ENCODE assay signal across 26 mouse cellular contexts in genomic region chr12:9033140-9033539, GRCm38 (mm10). TPM values are rescaled to one million over a fixed set of nuclear protein-coding genes. Genes with fewer than 3 reads are reported as not detected.
DNase-seq lines count a peak whose midpoint lies in the region; ATAC-seq and TF ChIP-seq lines count a peak whose summit lies in the region.
"Had no signal": no experiment of that assay in that cellular context is flagged by ENCODE, and none has a peak within 500 bp of the region (broad histone marks: within the 10 kb centered on the region; RNA-seq: fewer than 3 reads in every experiment).

No protein-coding gene starts in this region.

- no peaks in the 10 kb centered on the region for H3K27me3 ChIP-seq in hindbrain, postnatal 0 days (ENCODE audit: insufficient read depth, low read length)
- no peaks in the 10 kb centered on the region for H3K27me3 ChIP-seq in hindbrain, embryonic 10.5 days (ENCODE audit: insufficient read depth, poor library complexity, severe bottlenecking)
- no peaks in the 10 kb centered on the region for H3K27me3 ChIP-seq in lung, embryonic 14.5 days (ENCODE audit: insufficient read depth, low read length)
- H3K27me3 ChIP-seq: embryonic facial prominence, embryonic 15.5 days; forebrain, embryonic 12.5 days; heart, embryonic 12.5 days; hindbrain, embryonic 12.5 days; limb, embryonic 13.5 days; neural tube, embryonic 13.5 days had no signal

- H3K27ac ChIP-seq in hindbrain, postnatal 0 days = no peak overlapping the region
- no peak overlapping the region for H3K27ac ChIP-seq in hindbrain, embryonic 10.5 days
- no peak overlapping the region for H3K27ac ChIP-seq in lung, embryonic 14.5 days (ENCODE audit: low read depth)
- H3K27ac ChIP-seq: embryonic facial prominence, embryonic 10.5 days; embryonic facial prominence, embryonic 15.5 days; forebrain, embryonic 12.5 days; hindbrain, embryonic 12.5 days; limb, embryonic 13.5 days; neural tube, embryonic 13.5 days had no signal

- no peak overlapping the region for H3K4me2 ChIP-seq in hindbrain, postnatal 0 days (ENCODE audit: low read depth, low read length)
- no peak overlapping the region for H3K4me2 ChIP-seq in lung, embryonic 14.5 days
- H3K4me2 ChIP-seq: embryonic facial prominence, embryonic 15.5 days; forebrain, embryonic 12.5 days; heart, embryonic 12.5 days; hindbrain, embryonic 12.5 days; limb, embryonic 13.5 days; liver, embryonic 11.5 days; neural tube, embryonic 13.5 days had no signal

- no peaks in the 10 kb centered on the region for H3K9me3 ChIP-seq in hindbrain, postnatal 0 days (ENCODE audit: low read length)
- H3K9me3 ChIP-seq in hindbrain, embryonic 10.5 days = no peaks in the 10 kb centered on the region
- no peaks in the 10 kb centered on the region for H3K9me3 ChIP-seq in lung, embryonic 14.5 days (ENCODE audit: low read depth, low read length)
- H3K9me3 ChIP-seq: embryonic facial prominence, embryonic 10.5 days; embryonic facial prominence, embryonic 15.5 days; forebrain, embryonic 12.5 days; heart, embryonic 12.5 days; hindbrain, embryonic 12.5 days; limb, embryonic 13.5 days; neural tube, embryonic 13.5 days had no signal

- peak; percentile 18 for DNase-seq in hindbrain, postnatal 0 days (ENCODE audit: low spot score)
- DNase-seq in hindbrain, embryonic 10.5 days (ENCODE audit: low spot score) = no peak
- DNase-seq in lung, embryonic 14.5 days = no peak
- DNase-seq in lung, postnatal 25 days (ENCODE audit: low spot score) = no peak
- peak; percentile 51 for DNase-seq in 3T3-L1 (ENCODE audit: low read depth, low spot score)
- DNase-seq in A20 (ENCODE audit: low read depth, low spot score) = peak; percentile 31
- DNase-seq in Muller cell, postnatal 12 days (ENCODE audit: inconsistent ontology term) = no peak
- DNase-seq in layer of hippocampus, postnatal 36 days = no peak
- DNase-seq: adrenal gland, adult 8-10 months; cerebellum, adult 8-10 months; cerebellum, postnatal 25 days; gastrocnemius, postnatal 14 days; heart, postnatal 10 days; kidney, adult 18-20 months; kidney, postnatal 4 days; right cerebral cortex, postnatal 14 days; thymus, postnatal 14 days had no signal

- TF ChIP-seq CTCF in hindbrain, postnatal 0 days (IDR thresholded peaks at IDR 0.05; ENCODE audit: low read depth) = 0 out of 2 replicates have a peak, but pooled peaks have one; percentile 23
- 0 out of 2 replicates have a peak, but pooled peaks have one; percentile 20 for TF ChIP-seq CTCF in lung, embryonic 14.5 days (IDR thresholded peaks at IDR 0.05; ENCODE audit: low read depth)

- H3K4me1 ChIP-seq in hindbrain, postnatal 0 days (ENCODE audit: insufficient read depth, low read length) = peaks cover 5% of the 10 kb centered on the region; the same call in 1 of the 2 replicates
- peaks cover 10% of the 10 kb centered on the region for H3K4me1 ChIP-seq in hindbrain, embryonic 10.5 days (replicated peaks)
- no peaks in the 10 kb centered on the region for H3K4me1 ChIP-seq in lung, embryonic 14.5 days (ENCODE audit: insufficient read depth)
- H3K4me1 ChIP-seq: heart, embryonic 12.5 days had no signal

- H3K9ac ChIP-seq in hindbrain, postnatal 0 days (replicated peaks; ENCODE audit: low read length) = no peak overlapping the region
- no peak overlapping the region for H3K9ac ChIP-seq in lung, embryonic 14.5 days
- H3K9ac ChIP-seq: embryonic facial prominence, embryonic 15.5 days; forebrain, embryonic 12.5 days; heart, embryonic 12.5 days; hindbrain, embryonic 12.5 days; limb, embryonic 13.5 days; neural tube, embryonic 13.5 days had no signal

- no peak for ATAC-seq in hindbrain, postnatal 0 days
- ATAC-seq in lung, embryonic 14.5 days (ENCODE audit: insufficient read depth) = no peak
- ATAC-seq: CD4-positive, CD25-positive, alpha-beta regulatory T cell, adult 4 months had no signal

- H3K4me3 ChIP-seq in hindbrain, postnatal 0 days (ENCODE audit: low read length) = no peak overlapping the region
- no peak overlapping the region for H3K4me3 ChIP-seq in hindbrain, embryonic 10.5 days
- no peak overlapping the region for H3K4me3 ChIP-seq in lung, embryonic 14.5 days (ENCODE audit: low read depth, low read length)
- H3K4me3 ChIP-seq: embryonic facial prominence, embryonic 10.5 days; embryonic facial prominence, embryonic 15.5 days; forebrain, embryonic 12.5 days; heart, embryonic 12.5 days; hindbrain, embryonic 12.5 days; limb, embryonic 13.5 days; neural tube, embryonic 13.5 days had no signal

- peaks cover under 1% of the 10 kb centered on the region; the same call in 1 of the 2 replicates for H3K36me3 ChIP-seq in hindbrain, postnatal 0 days (ENCODE audit: insufficient read depth, low read length)
- 0 out of 2 replicates have a peak, but pooled peaks cover 4% of the 10 kb centered on the region for H3K36me3 ChIP-seq in hindbrain, embryonic 10.5 days
- H3K36me3 ChIP-seq in lung, embryonic 14.5 days (ENCODE audit: insufficient read depth) = no peaks in the 10 kb centered on the region
- H3K36me3 ChIP-seq: forebrain, embryonic 12.5 days; heart, embryonic 12.5 days; hindbrain, embryonic 12.5 days had no signal

RNA-seq across cellular contexts. Expression of gene Ttc32, which starts 3.3 kb away (rescaled TPM):
- total RNA-seq in hindbrain, postnatal 0 days (2014; rRNA removed) = 8.8 and 16.1 TPM in 2 replicates
- 7.9 and 8.1 TPM in 2 replicates for polyA plus RNA-seq in hindbrain, postnatal 0 days (2015; fragmentation: Nextera tagmentation; extraction: Ambion mirVana)
- polyA plus RNA-seq in hindbrain, embryonic 10.5 days (2016; fragmentation: Nextera tagmentation; extraction: Ambion mirVana) = 20.4 and 22.5 TPM in 2 replicates
- polyA plus RNA-seq in lung, embryonic 14.5 days (2014; fragmentation: Nextera tagmentation; extraction: Ambion mirVana) = 22.3 and 22.6 TPM in 2 replicates
- 1 to 10 TPM; 4.5 to 5.7 TPM for total RNA-seq in layer of hippocampus, postnatal 36 days (2021)

RNA-seq across cellular contexts. Expression of gene Wdr35, which starts 59.4 kb away (rescaled TPM):
- 13.2 and 16.4 TPM in 2 replicates for total RNA-seq in hindbrain, postnatal 0 days (2014; rRNA removed)
- 19.8 and 20.3 TPM in 2 replicates for polyA plus RNA-seq in hindbrain, postnatal 0 days (2015; fragmentation: Nextera tagmentation; extraction: Ambion mirVana)
- polyA plus RNA-seq in hindbrain, embryonic 10.5 days (2016; fragmentation: Nextera tagmentation; extraction: Ambion mirVana) = 21.1 and 22.9 TPM in 2 replicates
- 20.4 and 21.8 TPM in 2 replicates for polyA plus RNA-seq in lung, embryonic 14.5 days (2014; fragmentation: Nextera tagmentation; extraction: Ambion mirVana)
- 10 to 100 TPM; 43.8 to 44.5 TPM for total RNA-seq in layer of hippocampus, postnatal 36 days (2021)

Comparison
In these comparisons a context has a peak if more than half of its experiments do, and no peak if none do; other contexts are left out.
1. DNase-seq: peak in hindbrain, postnatal 0 days (single experiment), 3T3-L1 (single experiment) and A20 (single experiment); none in hindbrain, embryonic 10.5 days (single experiment), lung, embryonic 14.5 days (single experiment), lung, postnatal 25 days (single experiment), Muller cell, postnatal 12 days (single experiment) and layer of hippocampus, postnatal 36 days (0 of 2).